Mouse (Mus musculus) urinary bladder, postnatal 25 days (tissue): ENCODE data around the gene Anks1b.

Experiments used
- DNase-seq: peaks from one replicate; pipeline ENCODE4 v3.0.0; 2022; ENCODE audit warnings: low spot score

The Anks1b gene

GRCm38 (mm10) chr10:90960374-90960773, 1087.1 kb downstream of the Anks1b start:
- no peak for DNase-seq

DNA sequence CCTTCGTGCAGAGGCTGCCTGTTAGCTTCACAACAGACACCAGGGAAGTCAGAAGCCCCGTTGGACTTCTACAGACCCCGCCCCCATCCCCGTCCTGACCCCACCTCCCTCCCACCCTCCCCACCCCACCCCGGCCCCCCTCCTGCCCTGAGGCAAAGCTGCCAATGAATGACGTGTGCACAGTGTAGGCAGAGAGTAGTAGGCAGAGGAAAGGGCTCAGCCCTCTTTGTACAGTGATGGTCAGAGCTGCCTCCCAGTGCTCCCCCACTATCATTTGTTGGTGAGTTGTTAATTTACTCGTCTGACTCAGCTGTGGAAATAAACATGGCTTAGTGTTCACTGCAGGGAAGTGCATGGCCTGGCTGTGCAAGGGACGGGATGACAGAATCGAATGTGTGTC, 1091.2 kb downstream of the Anks1b start:
- no peak for DNase-seq

GRCm38 (mm10) chr10:90965671-90966315, 1092.5 kb downstream of the Anks1b start:
- DNase-seq = no peak

DNA sequence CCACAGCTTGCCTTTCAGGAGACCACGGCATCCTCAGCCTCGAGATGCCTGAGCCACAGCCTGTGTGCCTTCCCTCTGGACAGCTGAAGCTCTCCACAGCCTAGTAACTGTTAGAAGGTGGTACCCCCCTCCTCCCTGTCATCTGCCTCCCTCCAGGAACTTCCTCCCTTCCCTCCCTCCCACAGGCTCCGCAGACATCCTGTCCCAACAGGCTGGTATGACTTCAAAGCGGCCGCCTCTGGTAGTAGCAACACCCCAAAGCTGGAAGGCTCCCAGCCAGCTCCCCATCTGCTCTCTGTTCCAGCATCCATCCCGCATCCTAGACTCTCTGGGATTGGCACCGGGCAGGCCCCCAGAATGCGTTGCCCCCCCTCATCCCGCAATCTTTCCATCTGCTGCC, 1093.5 kb downstream of the Anks1b start:
- DNase-seq = no peak

DNA sequence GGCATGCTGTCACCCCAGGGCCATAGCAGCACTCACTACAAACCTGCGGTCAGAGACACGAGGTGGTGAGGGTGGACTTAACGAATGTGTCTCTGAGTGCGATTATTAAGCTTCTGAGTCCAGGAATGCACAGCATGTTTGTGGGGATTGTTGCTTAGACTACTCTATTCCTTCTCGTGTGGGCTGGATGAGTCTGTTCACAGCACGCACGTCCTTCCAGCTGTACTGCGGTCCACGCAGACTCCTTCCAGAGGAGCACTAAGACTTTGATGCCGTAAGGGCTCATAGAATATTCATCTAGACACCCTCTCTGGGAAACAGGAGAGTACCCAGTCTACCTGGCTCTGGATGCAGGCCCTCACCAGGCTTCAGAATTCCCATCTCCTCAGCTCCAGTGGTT, 1094.9 kb downstream of the Anks1b start:
- no peak for DNase-seq

GRCm38 (mm10) chr10:90969355-90970174, 1096.3 kb downstream of the Anks1b start:
- peak; percentile 10 for DNase-seq

DNA sequence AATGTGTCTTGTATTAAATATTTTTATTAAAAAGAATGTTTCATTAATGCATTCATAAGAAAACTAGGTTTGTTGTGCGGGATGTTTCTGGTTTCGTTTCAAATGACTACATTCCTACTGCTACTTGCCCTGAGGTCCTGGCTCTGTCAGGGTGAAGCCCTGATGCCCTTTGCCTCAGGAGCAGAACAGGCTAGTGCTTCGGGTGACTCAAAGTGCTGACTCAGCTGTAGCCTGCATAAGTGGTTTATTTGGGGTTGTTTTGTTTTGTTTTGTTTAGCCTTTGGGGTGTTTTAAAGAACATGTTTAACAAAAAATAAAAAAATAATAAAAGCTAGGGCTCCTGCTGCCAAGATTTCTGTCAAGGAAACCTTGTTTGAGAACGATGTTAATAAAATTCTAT, 1097.3 kb downstream of the Anks1b start:
- no peak for DNase-seq

GRCm38 (mm10) chr10:90974084-90974483, 1100.8 kb downstream of the Anks1b start:
- no peak for DNase-seq

GRCm38 (mm10) chr10:90974491-90974890, 1101.2 kb downstream of the Anks1b start:
- DNase-seq = no peak

- no peak for DNase-seq
Observed at GRCm38 (mm10) chr10:90981811-90982210, 1108.5 kb downstream of the Anks1b start.

GRCm38 (mm10) chr10:90983046-90983445, 1109.7 kb downstream of the Anks1b start:
- no peak for DNase-seq

GRCm38 (mm10) chr10:90990340-90990739, 1117.0 kb downstream of the Anks1b start:
- no peak for DNase-seq

- DNase-seq = no peak
Observed at GRCm38 (mm10) chr10:90992237-90992636, 1118.9 kb downstream of the Anks1b start.

DNA sequence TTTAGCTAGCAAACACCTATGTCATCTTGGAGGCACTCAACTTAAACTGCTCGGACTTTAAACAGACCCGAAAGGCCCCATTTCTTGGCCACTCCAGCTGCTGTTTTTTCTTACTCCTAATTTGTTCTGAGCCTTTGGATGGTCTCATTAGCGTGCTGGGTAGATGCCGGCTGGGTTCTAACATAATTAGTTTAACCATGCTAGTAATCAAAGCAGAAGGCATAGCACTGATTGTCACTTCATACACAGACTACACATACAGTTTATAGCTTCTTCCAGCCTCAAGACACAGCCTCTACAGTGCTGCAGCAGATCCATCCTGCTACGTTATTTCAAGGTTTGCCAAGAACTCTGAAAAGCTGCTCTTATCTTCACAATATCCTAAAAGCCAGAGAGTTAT, 1120.6 kb downstream of the Anks1b start:
- no peak for DNase-seq

DNA sequence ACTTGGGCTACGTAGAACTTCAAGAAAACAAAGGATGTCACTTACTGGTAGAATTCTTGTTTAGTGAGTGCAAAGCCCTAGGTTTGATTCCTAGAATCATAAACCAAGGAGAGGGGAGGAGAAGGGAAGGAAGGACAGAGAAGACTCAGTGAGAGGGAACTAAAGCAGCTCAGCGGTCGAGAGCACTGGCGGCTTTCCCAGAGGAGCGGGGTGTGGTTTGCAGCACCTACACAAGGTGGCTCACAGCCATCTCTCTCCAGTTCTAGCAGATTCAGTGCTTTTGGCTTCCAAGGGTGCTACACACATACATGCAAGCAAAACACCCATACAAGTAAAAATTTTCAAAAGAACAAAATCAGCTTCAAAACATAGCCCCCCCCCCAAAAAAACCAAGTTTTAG, 1126.6 kb downstream of the Anks1b start:
- DNase-seq = no peak

GRCm38 (mm10) chr10:91001421-91001820, 1128.1 kb downstream of the Anks1b start:
- no peak for DNase-seq

- DNase-seq = no peak
Observed at GRCm38 (mm10) chr10:91005858-91006538, 1132.7 kb downstream of the Anks1b start.
